In genomic region chr5:103654780-103655179, GRCm38 (mm10) we compare ENCODE assay signal across 9 mouse cellular contexts. TPM values are rescaled to one million over a fixed set of nuclear protein-coding genes. Genes with fewer than 3 reads are reported as not detected.
DNase-seq lines count a peak whose midpoint lies in the region; ATAC-seq lines count a peak whose summit lies in the region.
"Had no signal": no experiment of that assay in that cellular context is flagged by ENCODE, and none has a peak within 500 bp of the region (broad histone marks: within the 10 kb centered on the region; RNA-seq: fewer than 3 reads in every experiment).

No protein-coding gene starts in this region.

- H3K27me3 ChIP-seq in kidney, embryonic 16.5 days (ENCODE audit: insufficient read depth, low read length): no peaks in the 10 kb centered on the region
- 0 out of 2 replicates have a peak, but pooled peaks cover 3% of the 10 kb centered on the region for H3K27me3 ChIP-seq in embryonic facial prominence, embryonic 14.5 days (replicated peaks; ENCODE audit: control insufficient read depth, insufficient read depth, low read length)
- H3K27me3 ChIP-seq in intestine, embryonic 16.5 days (replicated peaks; ENCODE audit: control insufficient read depth, insufficient read depth, low read length): 0 out of 2 replicates have a peak, but pooled peaks cover 3% of the 10 kb centered on the region

- no peak for DNase-seq in kidney, adult 9 months
- DNase-seq in embryonic facial prominence, embryonic 14.5 days (ENCODE audit: low spot score): no peak
- peak; percentile 16 for DNase-seq in naive thymus-derived CD4-positive, alpha-beta T cell, adult 2 months (ENCODE audit: low read depth)
- no peak for DNase-seq in T-cell, adult 2 months (ENCODE audit: low spot score)
- no peak for DNase-seq in cerebellum, postnatal 25 days
- no peak for DNase-seq in adrenal gland, postnatal 25 days

- H3K4me1 ChIP-seq in kidney, embryonic 16.5 days (ENCODE audit: insufficient read depth, low read length): peaks cover 4% of the 10 kb centered on the region; the same call in 1 of the 2 replicates
- no peaks in the 10 kb centered on the region for H3K4me1 ChIP-seq in embryonic facial prominence, embryonic 14.5 days (ENCODE audit: control insufficient read depth, insufficient read depth, low read length)
- H3K4me1 ChIP-seq in intestine, embryonic 16.5 days (ENCODE audit: control insufficient read depth, insufficient read depth, low read length): peaks cover 3% of the 10 kb centered on the region; the same call in 1 of the 2 replicates

- peak overlapping the region; percentile 100 for H3K4me2 ChIP-seq in kidney, embryonic 16.5 days (replicated peaks; ENCODE audit: low read depth, low read length)
- peak overlapping the region; percentile 99 for H3K4me2 ChIP-seq in embryonic facial prominence, embryonic 14.5 days (ENCODE audit: low read depth, low read length)
- peak overlapping the region; percentile 98 for H3K4me2 ChIP-seq in intestine, embryonic 16.5 days (ENCODE audit: low read depth, low read length)

- 33% methylated on average over 4 of the region's 4 CpGs for WGBS in kidney, embryonic 16.5 days
- 60% methylated on average over 4 of the region's 4 CpGs for WGBS in embryonic facial prominence, embryonic 14.5 days
- 59% methylated on average over 4 of the region's 4 CpGs for WGBS in intestine, embryonic 16.5 days

- H3K27ac ChIP-seq in kidney, embryonic 16.5 days (ENCODE audit: low read length): no peak overlapping the region
- H3K27ac ChIP-seq in embryonic facial prominence, embryonic 14.5 days (replicated peaks; ENCODE audit: low read depth, low read length): no peak overlapping the region
- no peak overlapping the region for H3K27ac ChIP-seq in intestine, embryonic 16.5 days (ENCODE audit: low read length)

- no peak overlapping the region for H3K9ac ChIP-seq in kidney, embryonic 16.5 days (replicated peaks; ENCODE audit: low read length)
- H3K9ac ChIP-seq in embryonic facial prominence, embryonic 14.5 days (ENCODE audit: low read depth, low read length): no peak overlapping the region
- H3K9ac ChIP-seq in intestine, embryonic 16.5 days (ENCODE audit: low read depth, low read length): no peak overlapping the region; the same call in 1 of the 2 replicates

- H3K36me3 ChIP-seq in kidney, embryonic 16.5 days (ENCODE audit: insufficient read depth, low read length): no peaks in the 10 kb centered on the region
- H3K36me3 ChIP-seq in embryonic facial prominence, embryonic 14.5 days (ENCODE audit: control insufficient read depth, insufficient read depth, low read length): no peaks in the 10 kb centered on the region
- no peaks in the 10 kb centered on the region for H3K36me3 ChIP-seq in intestine, embryonic 16.5 days (ENCODE audit: control insufficient read depth, insufficient read depth, low read length)

- ATAC-seq in kidney, embryonic 16.5 days (ENCODE audit: low FRiP score, low TSS enrichment): peak; percentile 33; the same call in 1 of the 2 replicates
- ATAC-seq in embryonic facial prominence, embryonic 14.5 days (ENCODE audit: low read depth): no peak
- ATAC-seq in intestine, embryonic 16.5 days: no peak; the same call in 1 of the 2 replicates

- H3K9me3 ChIP-seq in kidney, embryonic 16.5 days (ENCODE audit: low read length): no peaks in the 10 kb centered on the region
- no peaks in the 10 kb centered on the region for H3K9me3 ChIP-seq in embryonic facial prominence, embryonic 14.5 days (ENCODE audit: control insufficient read depth, low read length)
- H3K9me3 ChIP-seq in intestine, embryonic 16.5 days (ENCODE audit: control insufficient read depth, low read length): 0 out of 2 replicates have a peak, but pooled peaks cover 3% of the 10 kb centered on the region

- peak overlapping the region; percentile 63 for H3K4me3 ChIP-seq in kidney, embryonic 16.5 days (ENCODE audit: low read length)
- 0 out of 2 replicates have a peak overlapping the region, but pooled peaks have one; percentile 55 for H3K4me3 ChIP-seq in embryonic facial prominence, embryonic 14.5 days (ENCODE audit: low read depth, low read length)
- peak overlapping the region; percentile 62 for H3K4me3 ChIP-seq in intestine, embryonic 16.5 days (ENCODE audit: low read length)

RNA-seq across cellular contexts. Expression of gene 1700016H13Rik, which starts 1.0 kb away (rescaled TPM):
- 0.14 TPM in 1 of 2 replicates, not detected in the other for polyA plus RNA-seq in kidney, embryonic 16.5 days (2015; fragmentation: Nextera tagmentation; extraction: Ambion mirVana)
- polyA plus RNA-seq in embryonic facial prominence, embryonic 14.5 days (2014; fragmentation: Nextera tagmentation; extraction: Ambion mirVana): 0.24 TPM in 1 of 2 replicates, not detected in the other
- polyA plus RNA-seq in intestine, embryonic 16.5 days (2015; fragmentation: Nextera tagmentation; extraction: Ambion mirVana): not detected in 2 replicates
- not detected in 2 replicates for total RNA-seq in adrenal gland, postnatal 25 days (2021)
- total RNA-seq: monocyte, adult 5-6 weeks had no signal

RNA-seq across cellular contexts. Expression of gene Slc10a6, which starts 25.6 kb away (rescaled TPM):
- polyA plus RNA-seq in kidney, embryonic 16.5 days (2015; fragmentation: Nextera tagmentation; extraction: Ambion mirVana): 0.11 and 0.26 TPM in 2 replicates
- polyA plus RNA-seq in embryonic facial prominence, embryonic 14.5 days (2014; fragmentation: Nextera tagmentation; extraction: Ambion mirVana): 1.4 and 1.6 TPM in 2 replicates
- 0.67 and 0.84 TPM in 2 replicates for polyA plus RNA-seq in intestine, embryonic 16.5 days (2015; fragmentation: Nextera tagmentation; extraction: Ambion mirVana)
- total RNA-seq in adrenal gland, postnatal 25 days (2021): 1.1 and 1.4 TPM in 2 replicates
- total RNA-seq: monocyte, adult 5-6 weeks had no signal

RNA-seq across cellular contexts. Expression of gene Aff1, which starts 37.4 kb away (rescaled TPM):
- 13.2 and 14.5 TPM in 2 replicates for polyA plus RNA-seq in kidney, embryonic 16.5 days (2015; fragmentation: Nextera tagmentation; extraction: Ambion mirVana)
- polyA plus RNA-seq in embryonic facial prominence, embryonic 14.5 days (2014; fragmentation: Nextera tagmentation; extraction: Ambion mirVana): 7.5 and 8.2 TPM in 2 replicates
- polyA plus RNA-seq in intestine, embryonic 16.5 days (2015; fragmentation: Nextera tagmentation; extraction: Ambion mirVana): 3.9 and 5.2 TPM in 2 replicates
- total RNA-seq in adrenal gland, postnatal 25 days (2021): 41.3 and 53.3 TPM in 2 replicates
